8 mouse cellular contexts compared by ENCODE assay signal in the genomic region with DNA sequence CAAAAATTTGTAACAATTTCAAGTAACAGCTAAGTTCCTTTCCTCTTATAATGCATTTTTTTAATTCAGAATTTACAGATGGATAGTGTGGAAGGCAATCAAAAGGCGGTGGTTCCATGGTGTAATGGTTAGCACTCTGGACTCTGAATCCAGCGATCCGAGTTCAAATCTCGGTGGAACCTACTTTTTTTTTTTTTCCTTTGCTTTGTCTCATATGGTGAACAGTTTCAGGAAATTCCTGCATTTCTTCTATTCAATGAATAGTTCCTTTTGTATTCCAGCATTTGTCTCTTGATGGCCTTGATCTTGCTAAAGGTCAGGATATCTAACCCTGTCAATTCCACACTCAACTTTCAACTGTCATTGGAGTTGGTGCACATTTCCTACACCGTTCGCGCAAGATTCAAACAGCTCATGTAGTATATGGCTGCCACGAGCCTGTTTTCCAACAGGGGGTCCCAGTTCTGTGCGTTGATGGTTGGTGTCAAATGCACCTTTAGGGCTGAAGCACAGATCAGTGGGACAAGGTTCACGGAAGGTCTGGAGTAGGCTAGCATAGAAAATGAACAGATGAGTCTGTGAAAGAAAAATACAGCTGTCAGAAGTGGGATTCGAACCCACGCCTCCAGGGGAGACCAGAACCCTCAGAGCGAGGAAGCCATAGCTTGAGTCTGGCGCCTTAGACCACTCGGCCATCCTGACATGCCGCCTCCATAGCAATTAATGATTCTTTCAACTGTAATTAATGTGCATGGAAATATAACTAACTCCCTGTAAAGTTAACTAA. TPM values are rescaled to one million over a fixed set of nuclear protein-coding genes. Genes with fewer than 3 reads are reported as not detected.
DNase-seq lines count a peak whose midpoint lies in the region; ATAC-seq lines count a peak whose summit lies in the region.

No protein-coding gene starts in this region.

- no peaks in the 10 kb centered on the region for H3K9me3 ChIP-seq in intestine, embryonic 15.5 days
- no peaks in the 10 kb centered on the region for H3K9me3 ChIP-seq in limb, embryonic 13.5 days
- no peaks in the 10 kb centered on the region for H3K9me3 ChIP-seq in midbrain, embryonic 12.5 days

- peak overlapping the region; percentile 35 for H3K4me3 ChIP-seq in intestine, embryonic 15.5 days (replicated peaks)
- H3K4me3 ChIP-seq in limb, embryonic 13.5 days: peak overlapping the region; percentile 62
- H3K4me3 ChIP-seq in midbrain, embryonic 12.5 days: peak overlapping the region; percentile 49

- intact Hi-C loops in gastrocnemius, postnatal 14 days (cut with DNase I; ENCODE audit: low total_unique reads): no loop called here

- peaks cover 4% of the 10 kb centered on the region; the same call in 1 of the 2 replicates for H3K4me1 ChIP-seq in intestine, embryonic 15.5 days (replicated peaks)
- H3K4me1 ChIP-seq in limb, embryonic 13.5 days: peaks cover 18% of the 10 kb centered on the region
- peaks cover 8% of the 10 kb centered on the region for H3K4me1 ChIP-seq in midbrain, embryonic 12.5 days

- DNase-seq in 3134 (ENCODE audit: extremely low read depth, insufficient read length, low spot score): peak; percentile 67
- DNase-seq in T-cell, adult 2 months (ENCODE audit: low spot score): peak; percentile 58
- peak; percentile 93 for DNase-seq in embryo, embryonic 10.5 days (ENCODE audit: low spot score)
- DNase-seq in gastrocnemius, postnatal 14 days: peak; percentile 41
- peak; percentile 78 for DNase-seq in splenic B cell, adult 2 months (ENCODE audit: low read depth, low spot score)

- H3K27me3 ChIP-seq in intestine, embryonic 15.5 days (replicated peaks): no peaks in the 10 kb centered on the region
- no peaks in the 10 kb centered on the region for H3K27me3 ChIP-seq in limb, embryonic 13.5 days
- peaks cover 4% of the 10 kb centered on the region; the same call in 1 of the 2 replicates for H3K27me3 ChIP-seq in midbrain, embryonic 12.5 days
- no peaks in the 10 kb centered on the region for H3K27me3 ChIP-seq in splenic B cell, adult 2 months (ENCODE audit: control insufficient read depth, insufficient read depth, low read length, poor library complexity, severe bottlenecking)

- peak overlapping the region; percentile 61 for H3K4me2 ChIP-seq in intestine, embryonic 15.5 days (replicated peaks)
- H3K4me2 ChIP-seq in limb, embryonic 13.5 days (replicated peaks): peak overlapping the region; percentile 69
- peak overlapping the region; percentile 60 for H3K4me2 ChIP-seq in midbrain, embryonic 12.5 days (replicated peaks)

- H3K27ac ChIP-seq in intestine, embryonic 15.5 days: peak overlapping the region; percentile 65; the same call in 1 of the 2 replicates
- H3K27ac ChIP-seq in limb, embryonic 13.5 days: peak overlapping the region; percentile 40; the same call in 1 of the 2 replicates
- H3K27ac ChIP-seq in midbrain, embryonic 12.5 days (replicated peaks): no peak overlapping the region

- ATAC-seq in intestine, embryonic 15.5 days: peak; percentile 60
- ATAC-seq in limb, embryonic 13.5 days (ENCODE audit: low FRiP score, low read depth): peak; percentile 61
- ATAC-seq in midbrain, embryonic 12.5 days (ENCODE audit: low FRiP score, low read depth): peak; percentile 32

- H3K9ac ChIP-seq in intestine, embryonic 15.5 days: 0 out of 2 replicates have a peak overlapping the region, but pooled peaks have one; percentile 26
- peak overlapping the region; percentile 32; the same call in 1 of the 2 replicates for H3K9ac ChIP-seq in limb, embryonic 13.5 days
- no peak overlapping the region for H3K9ac ChIP-seq in midbrain, embryonic 12.5 days (replicated peaks)

- WGBS in intestine, embryonic 15.5 days: 1% methylated on average over 16 of the region's 16 CpGs
- 1% methylated on average over 16 of the region's 16 CpGs for WGBS in limb, embryonic 13.5 days
- WGBS in midbrain, embryonic 12.5 days: under 1% methylated on average over 16 of the region's 16 CpGs

- H3K36me3 ChIP-seq in intestine, embryonic 15.5 days: no peaks in the 10 kb centered on the region
- H3K36me3 ChIP-seq in limb, embryonic 13.5 days: no peaks in the 10 kb centered on the region
- no peaks in the 10 kb centered on the region for H3K36me3 ChIP-seq in midbrain, embryonic 12.5 days
- H3K36me3 ChIP-seq in splenic B cell, adult 2 months (ENCODE audit: control insufficient read depth, insufficient read depth, low read length, poor library complexity, severe bottlenecking): no peaks in the 10 kb centered on the region

RNA-seq across cellular contexts. Expression of a gene that starts 6.8 kb away (rescaled TPM):
- 10 to 100 TPM; 22.2 to 26.4 TPM for total RNA-seq in gastrocnemius, postnatal 14 days (2021)
- polyA plus RNA-seq in intestine, embryonic 15.5 days (2015; fragmentation: Nextera tagmentation; extraction: Ambion mirVana): 155 and 156 TPM in 2 replicates
- polyA plus RNA-seq in limb, embryonic 13.5 days (2015; fragmentation: Nextera tagmentation; extraction: Ambion mirVana): 139 and 140 TPM in 2 replicates
- polyA plus RNA-seq in midbrain, embryonic 12.5 days (2016; fragmentation: Nextera tagmentation; extraction: Ambion mirVana): 132 and 140 TPM in 2 replicates

RNA-seq across cellular contexts. Expression of a gene that starts 26.8 kb away (rescaled TPM):
- total RNA-seq in gastrocnemius, postnatal 14 days (2021): not detected
- polyA plus RNA-seq in intestine, embryonic 15.5 days (2015; fragmentation: Nextera tagmentation; extraction: Ambion mirVana): not detected in 2 replicates
- not detected in 2 replicates for polyA plus RNA-seq in limb, embryonic 13.5 days (2015; fragmentation: Nextera tagmentation; extraction: Ambion mirVana)
- not detected in 2 replicates for polyA plus RNA-seq in midbrain, embryonic 12.5 days (2016; fragmentation: Nextera tagmentation; extraction: Ambion mirVana)

RNA-seq across cellular contexts. Expression of a gene that starts 43.0 kb away (rescaled TPM):
- not detected for total RNA-seq in gastrocnemius, postnatal 14 days (2021)
- polyA plus RNA-seq in intestine, embryonic 15.5 days (2015; fragmentation: Nextera tagmentation; extraction: Ambion mirVana): not detected in 2 replicates
- not detected in 2 replicates for polyA plus RNA-seq in limb, embryonic 13.5 days (2015; fragmentation: Nextera tagmentation; extraction: Ambion mirVana)
- polyA plus RNA-seq in midbrain, embryonic 12.5 days (2016; fragmentation: Nextera tagmentation; extraction: Ambion mirVana): not detected in 2 replicates

Comparison
In these comparisons a context has a peak if more than half of its experiments do, and no peak if none do; other contexts are left out.
1. DNase-seq: peak in every context shown above with its lines; median percentile 93 in embryo, embryonic 10.5 days; 78 in splenic B cell, adult 2 months; 67 in 3134; 58 in T-cell, adult 2 months; 41 in gastrocnemius, postnatal 14 days.